Mouse (Mus musculus) adrenal gland (tissue): ENCODE results near the gene Npcd.
"Not testable (repeated sequence)": the region's sequence is repeated elsewhere in the genome, so short reads cannot be mapped to it uniquely, and the experiment has no call there.

Experiments
- intact Hi-C: fragments of 180-260 bp; cut with DNase I; formaldehyde crosslinking; loops from one replicate; pipeline ENCODE4 v1.15.1; 2025

The Npcd gene

DNA sequence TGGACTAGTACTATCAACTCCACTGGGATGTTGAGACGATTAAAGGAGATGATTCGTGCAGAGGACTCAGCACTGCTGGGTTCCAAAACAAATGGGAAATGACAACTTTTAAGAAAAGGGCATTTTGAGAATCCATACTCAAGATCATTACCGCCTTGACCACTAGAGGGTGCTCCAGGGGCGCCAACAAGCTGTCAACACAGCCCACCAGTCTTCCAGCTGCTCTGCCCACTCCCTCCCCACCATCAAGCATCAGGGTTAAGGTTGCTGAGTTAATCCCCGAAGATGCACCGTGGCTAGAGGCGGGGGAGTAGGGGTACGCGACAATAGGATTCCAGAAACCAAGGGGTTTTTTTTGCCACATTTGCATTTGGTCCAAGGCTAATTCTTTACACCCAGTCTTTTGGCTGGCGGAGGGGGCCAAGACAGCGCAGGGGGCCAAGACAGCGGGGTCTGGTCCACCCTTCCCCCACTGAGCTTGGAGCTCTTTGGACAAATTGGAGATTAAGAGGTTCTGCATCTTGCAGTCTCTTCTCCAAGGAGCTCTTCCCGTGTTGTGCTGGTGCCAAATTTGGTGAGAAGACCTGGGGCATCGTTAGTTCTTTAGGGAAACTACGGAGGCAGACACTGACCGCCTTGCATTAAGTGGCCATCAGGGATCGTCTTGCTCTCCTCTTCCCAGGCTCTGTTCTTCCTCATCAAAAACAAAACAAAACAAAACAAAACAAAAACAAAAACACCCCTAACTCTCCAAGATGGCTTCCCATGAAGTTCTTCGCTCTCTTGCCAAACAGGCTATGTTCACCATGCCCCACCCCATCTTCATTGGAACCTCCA is 1.8 kb downstream of the Npcd start:
- intact Hi-C loops = loop anchor here (5.0 to 10.0 kb wide), 2 partner anchors 80 to 243 kb away; no protein-coding TSS in a partner anchor

DNA sequence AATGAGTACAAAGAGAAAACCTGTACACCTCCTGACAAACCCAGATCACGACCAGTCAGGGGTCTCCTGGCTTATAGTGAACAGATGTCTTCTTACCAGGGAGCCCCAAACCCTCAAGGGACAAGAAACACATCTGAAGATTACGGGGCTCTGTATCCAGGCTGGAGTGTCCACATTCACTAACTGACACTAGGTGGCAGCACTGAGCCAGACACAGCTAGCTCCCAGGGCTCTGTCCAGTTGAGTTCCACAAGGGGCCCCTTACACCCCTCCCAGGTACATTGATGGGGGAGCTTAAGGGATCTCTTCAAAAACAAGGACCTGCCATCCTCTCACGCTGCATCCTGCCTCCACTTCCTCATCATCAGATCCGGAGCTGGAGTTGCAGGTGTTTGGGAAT is 3.6 kb downstream of the Npcd start:
- intact Hi-C loops = loop anchor here (2.0 to 10.0 kb wide), 3 partner anchors 52 to 244 kb away; no protein-coding TSS in a partner anchor

DNA sequence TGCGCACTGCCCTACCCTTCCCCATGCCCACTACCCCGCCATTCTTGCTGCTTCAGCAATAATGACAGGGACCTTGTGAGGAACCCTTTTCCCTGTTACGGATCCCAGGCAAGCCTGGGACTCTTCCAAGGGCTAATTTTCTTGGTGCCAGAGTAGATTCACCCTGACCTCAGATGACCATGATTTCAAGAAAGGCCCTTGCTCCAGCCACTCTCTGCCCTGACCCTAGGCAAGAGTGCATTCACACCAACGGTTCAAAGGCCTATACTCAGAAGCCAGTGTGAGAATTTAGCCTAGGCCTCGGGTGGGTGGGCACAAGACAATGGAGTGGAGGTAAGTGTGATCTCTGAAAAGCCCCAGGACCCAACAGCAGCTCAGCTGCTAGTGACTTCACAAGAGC is 4.6 kb downstream of the Npcd start:
- intact Hi-C loops = no loop called here

DNA sequence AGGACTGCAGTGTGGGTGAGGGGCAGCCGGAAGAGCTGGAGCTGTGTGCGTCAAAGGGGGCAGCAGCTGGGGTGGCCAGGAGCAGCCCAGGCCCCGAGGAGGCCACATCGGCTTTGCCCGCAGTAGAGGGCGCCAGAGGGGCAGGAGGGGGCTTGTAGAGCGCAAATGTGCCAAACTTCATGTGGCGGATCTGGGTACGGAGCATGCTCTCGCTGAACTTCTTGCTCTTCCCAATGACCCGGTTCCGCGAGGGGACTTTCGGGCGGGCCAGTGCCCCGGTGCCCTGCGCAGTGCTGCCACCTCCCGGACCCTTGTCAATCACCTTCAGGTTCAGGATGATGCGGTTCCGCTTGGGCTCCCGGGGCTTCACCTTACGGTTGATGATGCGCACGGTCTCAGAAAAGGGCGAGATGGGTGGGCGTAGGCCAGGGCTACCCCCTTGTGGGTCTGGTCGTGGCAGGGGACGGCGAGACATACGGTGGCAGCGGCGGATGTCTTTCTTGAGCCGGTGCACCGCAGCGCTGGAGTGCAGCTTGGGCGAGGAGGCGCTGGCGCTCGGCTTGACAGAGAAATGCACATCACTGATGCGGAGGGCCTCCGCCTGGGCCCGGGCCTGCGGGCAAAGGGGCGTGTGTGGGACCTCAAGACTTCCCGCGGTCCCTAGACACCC is 5.5 kb downstream of the Npcd start:
- intact Hi-C loops = no loop called here

DNA sequence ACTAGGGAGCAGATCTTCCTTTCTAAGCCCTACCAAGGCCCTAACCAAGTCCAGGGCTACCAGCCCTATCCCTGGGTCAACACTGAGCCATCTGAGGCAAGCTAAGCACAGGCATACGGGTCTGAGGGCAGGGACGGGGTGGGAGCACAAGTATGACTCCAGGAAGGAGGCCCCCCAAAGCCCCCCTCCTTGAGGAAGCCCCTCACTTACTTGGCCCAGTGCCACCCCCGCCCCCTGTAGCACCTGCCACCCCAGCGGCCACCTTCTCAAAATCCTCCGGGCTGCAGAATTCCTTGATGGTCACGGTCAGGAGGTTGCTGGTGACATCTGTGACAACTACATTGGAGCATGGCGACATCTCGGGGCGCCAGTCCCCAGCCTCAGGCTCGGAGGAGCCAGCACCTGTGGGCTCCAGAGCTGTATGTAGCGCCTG is 6.2 kb downstream of the Npcd start:
- intact Hi-C loops = no loop called here

DNA sequence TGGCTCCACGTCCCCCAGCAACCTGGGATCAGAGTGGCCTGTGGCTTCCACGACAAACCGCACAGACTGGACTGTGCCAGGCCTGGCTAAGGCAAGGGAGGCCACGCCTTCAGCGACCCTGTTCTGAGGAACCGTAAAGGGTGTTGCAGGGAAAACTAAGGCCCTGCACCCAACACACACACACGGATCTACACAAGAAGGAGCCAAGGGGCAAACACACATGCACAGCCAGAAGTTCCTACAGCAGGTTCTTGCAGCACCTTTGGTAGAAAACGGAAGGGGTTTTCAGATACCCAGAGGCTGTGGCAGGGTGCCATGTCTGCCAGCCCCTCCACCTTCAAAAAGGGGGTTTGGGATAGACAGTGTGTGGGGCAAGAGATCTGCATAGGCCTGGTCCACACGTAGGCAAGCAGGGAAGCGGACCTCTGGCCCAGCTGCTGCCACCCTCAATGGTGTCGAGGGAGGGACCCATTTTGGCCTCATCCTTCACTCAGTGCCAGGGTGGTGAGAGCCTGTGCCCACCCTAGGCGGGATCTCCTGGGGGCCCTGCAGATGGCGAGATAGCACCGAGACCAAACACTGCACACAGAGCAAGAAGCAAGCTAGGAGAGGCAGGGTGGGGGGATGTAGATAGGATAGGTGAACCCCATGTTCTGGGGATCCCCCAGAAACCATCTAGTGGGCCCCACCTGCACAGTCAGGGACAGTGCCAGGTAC is 6.8 kb downstream of the Npcd start:
- intact Hi-C loops = no loop called here

DNA sequence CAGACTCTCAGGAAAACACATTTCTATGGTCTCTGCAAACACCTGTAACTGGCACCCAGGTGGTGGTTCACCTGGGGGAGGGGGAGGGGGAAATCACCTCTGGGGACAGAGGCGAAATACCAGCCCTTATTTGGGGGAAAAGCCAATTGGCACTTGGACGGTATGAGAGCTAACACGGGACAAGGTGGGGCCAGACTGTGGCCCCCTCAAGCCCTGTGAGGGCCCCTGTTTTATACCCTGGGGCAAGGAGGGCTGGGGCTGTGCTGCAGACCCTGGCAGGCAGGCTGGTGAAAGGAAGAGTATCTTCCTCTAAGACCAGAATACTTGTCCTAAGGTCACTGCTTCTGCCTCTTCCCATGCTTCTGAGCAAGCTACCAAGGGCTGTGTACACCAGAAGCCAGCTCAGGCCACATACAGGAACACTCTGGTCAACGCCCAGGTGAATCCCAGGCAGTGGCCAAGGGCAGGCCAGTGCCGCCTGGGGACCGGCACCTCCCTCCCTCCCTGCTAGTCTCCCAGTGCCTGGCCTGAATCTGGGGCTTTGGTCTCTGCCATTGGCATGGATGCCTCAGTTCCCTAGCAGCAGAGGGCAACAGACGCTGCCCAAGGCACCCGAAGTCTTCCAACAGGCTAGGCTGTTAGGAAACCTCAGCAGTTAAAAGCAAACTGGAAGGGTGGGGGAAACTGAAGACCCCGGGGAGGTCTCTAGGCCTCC is 7.7 kb downstream of the Npcd start:
- intact Hi-C loops = no loop called here

DNA sequence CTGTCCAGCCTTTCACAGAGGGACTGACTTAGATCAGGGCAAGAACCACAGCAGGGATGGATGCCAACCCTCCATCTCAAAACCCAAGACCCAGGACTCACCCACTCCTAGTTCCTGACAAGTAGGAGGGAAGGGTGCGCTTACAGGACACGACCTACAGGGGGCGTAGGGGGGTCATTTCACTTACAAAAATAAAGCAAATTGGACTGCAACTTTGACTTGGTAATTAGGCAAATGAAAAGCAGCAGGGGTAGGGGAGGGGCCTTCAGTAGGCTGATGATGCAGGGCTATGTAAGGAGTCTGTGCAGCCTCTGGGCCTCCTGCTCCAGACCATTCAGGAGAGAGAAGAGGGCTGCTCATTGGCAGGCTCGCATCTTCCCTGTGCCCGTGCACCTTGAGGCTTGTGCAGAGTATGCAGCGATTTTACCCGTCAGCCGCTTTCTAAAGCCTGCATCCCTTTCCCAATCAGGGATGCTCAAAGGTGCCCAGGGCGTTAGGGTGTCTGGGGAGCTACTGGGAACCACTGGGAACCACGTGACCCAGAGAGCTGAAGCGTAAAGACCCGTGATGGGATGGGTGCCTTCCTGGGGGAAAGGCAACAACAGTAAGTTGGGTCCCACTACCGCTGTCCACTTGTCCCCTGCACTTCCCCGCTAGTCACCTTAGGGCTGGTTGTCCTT is 8.8 kb downstream of the Npcd start:
- intact Hi-C loops = no loop called here

DNA sequence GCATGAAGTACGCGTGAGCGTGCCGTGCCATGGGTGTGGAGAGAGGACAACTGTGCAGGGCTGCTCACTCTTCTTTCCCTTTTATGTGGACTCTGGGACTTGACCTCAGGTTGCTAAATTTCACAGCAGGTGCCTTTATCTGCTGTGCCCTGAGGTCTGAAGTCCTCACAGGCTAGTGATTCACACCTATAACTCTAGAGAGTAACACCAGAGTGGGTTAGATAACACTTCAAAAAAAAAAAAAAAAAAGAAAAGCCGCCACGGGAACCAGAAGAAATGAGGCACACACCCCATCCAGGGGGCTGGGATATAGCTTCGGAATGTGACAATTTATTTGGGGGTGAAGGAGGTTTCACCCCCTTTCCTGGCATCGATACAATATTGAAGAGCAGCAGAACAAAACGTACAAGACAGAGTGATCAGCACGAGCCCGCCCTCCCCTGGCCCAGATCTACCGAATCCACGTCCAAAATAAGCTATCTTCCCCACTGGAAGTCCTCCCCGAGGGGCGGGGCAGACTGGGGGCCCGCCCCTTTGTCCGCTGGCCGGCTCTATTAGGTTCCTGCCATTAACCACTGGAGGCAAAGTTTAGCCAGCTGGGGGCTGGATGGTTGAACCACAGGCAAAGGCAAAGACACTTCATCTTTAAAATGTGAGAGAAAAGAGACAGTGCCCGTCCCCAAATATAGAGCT is 10.3 kb downstream of the Npcd start:
- intact Hi-C loops = no loop called here

DNA sequence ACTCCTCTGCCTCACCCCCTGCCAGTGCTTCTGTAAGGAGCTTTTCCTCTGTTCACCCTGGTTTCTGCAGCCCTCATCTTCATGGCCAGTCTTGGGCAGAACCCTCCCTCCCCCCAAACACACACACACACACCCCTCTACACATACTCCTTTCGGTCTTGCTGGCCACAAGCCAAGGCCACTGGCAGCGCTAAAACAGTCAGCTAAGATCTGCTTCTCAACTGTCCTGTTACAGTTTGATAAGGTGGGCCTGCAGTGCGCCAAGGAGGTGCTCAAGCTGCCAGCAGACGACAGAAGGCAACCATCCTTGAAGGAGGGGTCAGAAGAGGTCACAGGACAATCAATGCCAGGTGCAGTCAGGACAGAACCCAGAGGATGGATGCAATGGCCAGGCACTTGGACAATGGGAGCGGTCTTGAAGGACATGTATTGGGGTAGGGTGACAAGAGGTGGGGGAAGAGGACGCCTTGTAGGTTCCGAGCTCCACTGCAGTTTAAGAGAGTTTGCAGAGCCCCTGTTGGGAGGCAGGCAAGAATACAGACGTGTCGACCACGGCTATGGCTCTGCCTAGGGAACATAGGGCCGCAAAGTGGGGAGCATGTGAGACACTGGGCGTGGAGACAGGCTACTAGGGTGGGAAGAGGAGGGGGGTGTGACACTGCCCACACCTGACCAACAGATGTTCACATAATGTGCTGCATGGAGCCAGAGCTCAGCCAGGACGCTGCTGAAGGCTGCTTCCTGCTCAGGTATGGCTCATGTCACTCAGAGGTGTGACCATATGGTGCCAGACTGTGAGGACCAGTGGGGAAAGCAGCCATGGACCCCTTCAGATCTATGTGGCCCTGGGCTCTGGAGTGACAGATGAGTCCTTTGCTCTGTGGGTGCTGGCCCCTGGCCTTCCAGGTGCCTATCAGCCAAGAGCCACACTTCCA is 11.5 kb downstream of the Npcd start:
- intact Hi-C loops = no loop called here

DNA sequence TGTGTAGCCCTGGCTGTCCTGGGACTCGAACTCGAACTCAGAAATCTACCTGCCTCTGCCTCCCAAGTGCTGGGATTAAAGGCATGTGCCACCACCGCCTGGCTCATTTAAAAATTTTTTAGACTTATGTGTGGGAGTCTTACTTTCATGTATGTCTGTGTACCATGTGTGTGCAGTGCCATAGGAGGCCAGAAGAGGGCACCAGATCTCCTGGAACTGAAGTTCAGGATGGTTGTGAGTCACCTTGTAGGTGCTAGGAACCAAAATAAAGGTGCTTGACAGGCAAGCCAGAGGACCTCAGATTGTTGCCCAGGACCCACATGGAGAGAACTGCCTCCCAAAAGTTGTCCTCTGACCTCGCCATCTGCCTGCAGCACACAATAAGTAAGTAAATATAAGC is 15.7 kb downstream of the Npcd start:
- intact Hi-C loops = no loop called here

DNA sequence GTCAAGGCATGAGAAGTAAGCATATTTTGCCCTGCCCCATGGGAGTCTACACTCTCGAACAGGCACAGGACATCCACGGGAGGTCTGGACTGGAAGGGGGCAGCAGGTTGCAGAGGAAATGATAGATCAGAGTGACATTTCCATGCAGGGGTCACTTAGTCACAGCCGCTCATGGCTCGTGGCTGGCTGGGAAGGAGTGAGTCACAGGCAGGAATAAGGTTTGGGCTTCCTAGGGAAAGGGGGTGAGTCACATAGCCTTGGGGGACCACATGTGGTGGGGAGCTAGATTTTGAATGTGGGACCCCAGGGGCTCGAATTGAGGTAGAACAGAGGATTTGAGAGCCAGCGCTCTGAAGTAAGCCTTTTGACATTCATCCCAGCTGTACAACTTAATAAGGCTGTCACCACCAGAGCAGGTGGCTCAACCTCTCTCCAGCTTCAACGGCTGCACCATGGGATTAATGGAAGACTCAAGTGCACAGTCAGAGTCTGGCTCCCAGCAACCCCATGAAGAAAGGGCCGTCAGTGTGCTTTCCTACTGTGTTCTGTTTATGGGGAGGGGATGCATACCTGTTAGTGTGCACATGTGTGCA is 20.3 kb downstream of the Npcd start:
- intact Hi-C loops = no loop called here

DNA sequence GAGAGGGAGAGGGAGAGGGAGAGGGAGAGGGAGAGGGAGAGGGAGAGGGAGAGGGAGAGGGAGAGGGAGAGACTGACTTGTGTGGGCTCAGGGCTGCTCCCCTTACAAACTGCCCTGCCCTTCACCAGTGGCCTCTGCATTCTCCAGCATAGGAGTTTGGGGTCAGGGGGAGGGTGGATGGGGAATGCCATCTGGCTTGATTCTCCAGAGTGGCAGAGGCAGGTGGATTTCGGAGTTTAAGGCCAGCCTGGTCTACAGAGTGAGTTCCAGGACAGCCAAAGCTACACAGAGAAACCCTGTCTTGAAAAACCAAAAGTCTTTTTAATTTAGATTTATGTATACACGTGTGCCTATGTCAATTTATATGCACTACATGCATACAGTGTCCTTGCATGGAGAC is 21.2 kb downstream of the Npcd start:
- intact Hi-C loops = not testable (repeated sequence)

DNA sequence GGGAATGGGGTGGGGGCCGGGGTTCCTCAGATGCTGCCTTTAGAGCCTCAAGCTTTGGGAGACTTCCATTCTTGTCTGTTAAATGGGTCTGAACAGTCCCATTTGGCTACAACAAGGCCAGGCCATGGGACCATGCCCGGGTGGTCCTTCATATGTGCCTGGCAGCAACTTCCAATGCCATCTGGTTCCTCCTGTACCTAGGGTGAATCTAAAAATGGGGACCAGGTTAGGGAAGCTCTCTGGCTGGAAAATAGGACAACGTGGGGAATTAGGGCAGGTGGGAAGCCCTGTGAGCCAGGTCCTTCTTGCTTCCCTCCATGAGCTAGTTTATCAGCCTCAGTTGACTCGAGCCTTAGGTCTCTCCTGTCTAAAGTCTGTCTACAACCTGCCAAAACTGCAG is 23.0 kb downstream of the Npcd start:
- intact Hi-C loops = no loop called here

DNA sequence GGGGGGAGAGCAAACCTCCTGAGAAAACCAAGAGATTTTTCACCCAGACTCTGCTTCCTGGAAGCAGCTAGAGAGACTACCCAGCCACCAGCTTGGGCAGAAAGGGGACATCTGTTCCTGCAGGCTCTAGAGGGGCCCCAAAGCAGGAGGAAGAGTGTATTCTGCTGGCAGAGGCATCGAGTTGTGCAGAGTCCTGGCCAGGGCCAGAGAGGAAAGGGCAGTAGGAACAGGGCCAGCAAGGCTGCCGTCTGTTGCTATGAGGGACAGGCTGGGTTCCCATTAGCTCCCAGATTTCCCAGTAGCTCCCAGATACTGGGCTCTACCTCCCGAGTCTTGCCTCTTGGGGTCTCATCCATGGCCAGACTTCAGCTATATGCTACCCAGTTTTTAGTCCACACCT is 24.0 kb downstream of the Npcd start:
- intact Hi-C loops = no loop called here

DNA sequence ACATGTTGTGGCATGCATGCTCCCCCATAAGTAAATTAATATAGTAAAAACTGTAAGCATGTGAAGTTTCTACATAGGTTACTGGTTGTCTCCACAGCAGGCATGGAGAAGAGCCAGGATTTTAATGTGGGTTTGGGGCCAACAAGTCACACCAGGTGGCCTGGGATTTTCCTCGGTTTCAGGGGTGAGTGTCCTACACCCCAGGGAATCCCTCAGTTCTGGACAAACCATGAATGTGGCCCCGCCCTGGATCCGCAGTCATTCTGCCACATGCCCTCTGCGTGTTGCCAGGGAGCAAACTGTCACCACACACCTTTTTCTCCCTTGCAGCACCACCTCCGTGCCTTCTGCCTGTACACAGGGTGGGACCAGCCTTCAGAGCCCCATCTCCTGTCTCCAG is 25.4 kb downstream of the Npcd start:
- intact Hi-C loops = loop anchor here (5.0 kb wide), 1 partner anchor 51 kb away; no protein-coding TSS in a partner anchor

DNA sequence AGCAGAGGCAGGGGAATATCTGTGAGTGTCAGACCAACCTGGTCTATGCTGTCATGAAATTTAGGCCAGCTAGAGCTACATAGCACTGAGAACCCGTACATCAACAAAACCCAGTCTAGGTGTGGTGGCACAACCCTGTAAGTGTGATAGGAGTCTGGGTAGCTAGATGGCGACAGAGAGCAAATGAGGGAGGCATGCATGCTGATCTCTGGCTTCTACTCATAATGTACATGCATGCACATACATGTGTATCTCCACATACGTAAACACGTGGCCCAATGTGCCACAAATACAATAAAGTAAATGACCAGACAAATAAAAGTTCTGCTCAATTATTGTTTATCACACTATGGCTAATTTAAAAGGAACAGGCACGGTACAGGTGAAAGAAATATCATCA is 25.9 kb downstream of the Npcd start:
- intact Hi-C loops = loop anchor here (5.0 kb wide), 1 partner anchor 51 kb away; no protein-coding TSS in a partner anchor

DNA sequence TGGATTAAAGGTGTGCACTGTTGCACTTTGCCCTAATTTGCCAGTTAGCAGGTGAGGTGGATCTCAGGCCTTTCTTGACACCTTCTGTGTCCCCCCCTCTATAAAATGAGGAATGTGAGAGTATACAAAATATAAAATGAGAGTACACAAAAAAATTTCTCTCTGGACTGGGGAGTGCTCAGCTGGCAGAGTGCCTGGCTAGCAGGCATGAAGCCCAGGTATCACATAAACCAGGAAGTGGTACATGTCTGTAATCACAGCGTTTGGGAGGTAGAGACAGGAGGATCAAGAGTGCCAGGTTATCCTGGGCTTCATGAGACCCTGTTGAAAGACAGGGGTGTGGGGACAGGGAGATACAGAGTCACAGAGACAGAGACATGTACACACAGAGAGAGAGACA is 27.0 kb downstream of the Npcd start:
- intact Hi-C loops = loop anchor here (5.0 kb wide), 1 partner anchor 50 kb away; no protein-coding TSS in a partner anchor
